Mouse (Mus musculus) heart, embryonic 11.5 days (tissue): ENCODE data around the gene Tex13c2. TPM values are rescaled to one million over a fixed set of nuclear protein-coding genes. Genes with fewer than 3 reads are reported as not detected.

Experiments
- ATAC-seq: fragments of 200-750 bp; cut with Nextera tagmentation; replicated peaks from 2 replicates; pipeline ENCODE4 v1.8.0; 2017; ENCODE audit warnings: moderate library complexity; ENCODE audit not compliant: insufficient number of reproducible peaks, low FRiP score, low TSS enrichment
- H3K27ac ChIP-seq: fragments of 300-500 bp; sonication (generic); 2 replicates; pipeline ENCODE4 v1.5.1; 2014; ENCODE audit warnings: mild to moderate bottlenecking, low read depth, low read length
- H3K27me3 ChIP-seq: fragments of 300-500 bp; sonication (generic); 2 replicates; pipeline ENCODE4 v1.6.1; 2014; ENCODE audit warnings: mild to moderate bottlenecking, low read length, mixed read lengths; ENCODE audit not compliant: control insufficient read depth, insufficient read depth
- H3K36me3 ChIP-seq: fragments of 300-500 bp; sonication (generic); 2 replicates; pipeline ENCODE4 v1.6.1; 2014; ENCODE audit warnings: mild to moderate bottlenecking, low read length, moderate library complexity, mixed read lengths; ENCODE audit not compliant: control insufficient read depth, insufficient read depth
- H3K4me1 ChIP-seq: fragments of 300-500 bp; sonication (generic); 2 replicates; pipeline ENCODE4 v1.6.1; 2014; ENCODE audit warnings: low read length; ENCODE audit not compliant: control insufficient read depth, insufficient read depth
- H3K4me2 ChIP-seq: fragments of 300-500 bp; sonication (generic); 2 replicates; pipeline ENCODE4 v1.6.1; 2014; ENCODE audit warnings: mild to moderate bottlenecking, moderate library complexity
- H3K4me3 ChIP-seq: fragments of 300-500 bp; sonication (generic); 2 replicates; pipeline ENCODE4 v1.5.1; 2014; ENCODE audit warnings: low read depth, low read length
- H3K9ac ChIP-seq: fragments of 300-500 bp; sonication (generic); 2 replicates; pipeline ENCODE4 v1.6.1; 2014; ENCODE audit warnings: mild to moderate bottlenecking, low read depth, low read length, moderate library complexity
- H3K9me3 ChIP-seq: fragments of 300-500 bp; sonication (generic); replicated peaks from 2 replicates; pipeline ENCODE4 v1.6.1; 2016; ENCODE audit warnings: low read length; ENCODE audit not compliant: control insufficient read depth
- WGBS: fragments of 180-500 bp; shearing (Covaris S2); extraction: QIAGEN DNeasy Blood & Tissue Kit; methylation state at CpG from one replicate; pipeline ENCODE4 v1.1.7; 2014; ENCODE audit not compliant: insufficient replicate concordance; 5-methylcytosine and 5-hydroxymethylcytosine counted together
- polyA plus RNA-seq: library from polyadenylated mRNA; unstranded; fragments of >200 nt; fragmentation: Nextera tagmentation; extraction: Ambion mirVana; gene quantifications from 2 replicates; pipeline ENCODE4 v1.2.1, GENCODE M21; 2014

The Tex13c2 gene
- polyA plus RNA-seq: not detected in 2 replicates

DNA sequence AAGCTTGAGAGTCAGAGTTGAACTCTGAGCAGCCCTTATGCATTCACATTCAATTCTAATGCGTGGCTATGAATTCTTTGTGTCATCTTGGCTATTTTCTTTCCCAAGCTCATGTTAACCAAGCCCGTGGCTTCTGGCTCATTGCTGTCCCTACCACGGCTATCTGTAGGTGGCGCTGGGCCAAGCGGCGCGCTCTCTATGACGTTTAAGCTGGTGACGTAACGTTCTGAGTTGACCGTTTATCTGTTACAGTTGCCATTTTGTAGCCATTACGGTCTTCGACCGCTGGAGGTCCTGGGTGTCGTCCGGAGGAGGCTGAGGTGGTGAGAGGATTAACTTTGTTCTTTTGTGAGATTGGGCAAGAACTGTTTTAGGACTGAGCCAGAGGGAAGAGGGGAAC lies at the start of gene Tex13c2:
Gene Tex13c2, plus strand, starts transcription at position 246 of the 400 bp plus-strand sequence.
- Histone ChIP-seq H3K4me2 (no peak within 1 kb of the TSS), H3K4me3 (no peak within 1 kb of the TSS), H3K27ac (no peak within 1 kb of the TSS), H3K27me3 (no peaks in the 10 kb centered on the region), H3K9me3 (no peaks in the 10 kb centered on the region), H3K4me1 (no peaks in the 10 kb centered on the region), H3K9ac (no peak within 1 kb of the TSS), H3K36me3 (no peaks in the 10 kb centered on the region)
- no peak for ATAC-seq
- WGBS: 87% methylated on average over 16 of the region's 16 CpGs

- Histone ChIP-seq H3K4me3 (no peak overlapping the region), H3K4me2 (no peak overlapping the region), H3K27me3 (no peaks in the 10 kb centered on the region), H3K9ac (no peak overlapping the region), H3K36me3 (no peaks in the 10 kb centered on the region), H3K9me3 (no peaks in the 10 kb centered on the region), H3K27ac (no peak overlapping the region), H3K4me1 (no peaks in the 10 kb centered on the region)
- ATAC-seq: no peak
- 68% methylated on average over 1 of the region's 1 CpGs for WGBS
Observed at GRCm38 (mm10) chrX:42450305-42450704, 39.2 kb upstream of the Tex13c2 start.

- no peak for ATAC-seq
- H3K9me3 ChIP-seq: no peaks in the 10 kb centered on the region
- H3K9ac ChIP-seq: no peak overlapping the region
- H3K4me3 ChIP-seq: no peak overlapping the region
- whole genome bisulfite sequencing: 96% methylated on average over 1 of the region's 1 CpGs
- H3K4me2 ChIP-seq: no peak overlapping the region
- H3K36me3 ChIP-seq: no peaks in the 10 kb centered on the region
- H3K4me1 ChIP-seq: no peaks in the 10 kb centered on the region
- H3K27me3 ChIP-seq: no peaks in the 10 kb centered on the region
- no peak overlapping the region for H3K27ac ChIP-seq
Observed at GRCm38 (mm10) chrX:42453001-42453400, 36.5 kb upstream of the Tex13c2 start.

DNA sequence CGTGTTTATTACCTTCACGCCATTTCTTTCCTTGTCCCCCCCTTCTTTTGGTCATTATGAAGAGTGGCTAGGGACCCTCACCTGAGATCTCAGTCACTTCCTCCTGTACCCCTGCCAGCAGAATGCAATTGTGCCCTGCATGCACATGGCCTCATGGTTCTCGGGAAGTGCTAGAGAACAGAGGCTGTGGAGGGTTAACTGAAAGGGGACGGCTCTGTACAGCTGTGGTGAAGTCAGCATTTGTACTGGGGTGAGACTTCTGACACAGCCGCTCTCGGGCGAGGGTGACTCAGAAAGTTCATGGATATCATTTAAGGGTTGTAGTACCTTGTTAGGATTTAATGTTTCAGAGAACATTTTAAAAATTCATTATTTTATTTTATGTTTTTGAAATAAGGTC lies 35.0 kb upstream of the Tex13c2 start:
- ATAC-seq: no peak
- Histone ChIP-seq H3K4me3 (no peak overlapping the region), H3K27me3 (no peaks in the 10 kb centered on the region), H3K27ac (no peak overlapping the region), H3K9ac (no peak overlapping the region), H3K36me3 (no peaks in the 10 kb centered on the region), H3K9me3 (no peaks in the 10 kb centered on the region), H3K4me1 (no peaks in the 10 kb centered on the region), H3K4me2 (no peak overlapping the region)
- WGBS: 72% methylated on average over 7 of the region's 7 CpGs

DNA sequence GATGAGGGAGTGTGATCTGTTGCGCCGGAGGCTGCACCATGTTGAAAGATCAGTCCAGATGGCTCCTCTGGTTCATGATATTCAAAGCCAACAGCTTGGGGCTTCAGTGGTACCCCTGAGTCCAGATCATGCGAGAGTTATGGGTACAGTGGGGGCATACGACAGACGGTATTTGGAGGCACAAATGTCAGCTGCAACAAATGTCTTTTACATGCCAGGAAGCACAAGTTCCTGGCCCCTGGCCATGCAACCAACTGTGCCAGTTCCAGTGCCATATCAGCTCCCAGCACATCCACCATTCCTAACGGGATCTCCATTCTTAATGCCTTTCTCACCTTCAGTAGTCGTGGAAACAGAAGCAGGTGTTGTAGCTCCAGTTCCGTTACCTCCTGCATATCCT lies 845 bp downstream of the Tex13c2 start:
- Histone ChIP-seq H3K9ac (no peak overlapping the region), H3K9me3 (no peaks in the 10 kb centered on the region), H3K4me1 (no peaks in the 10 kb centered on the region), H3K4me3 (no peak overlapping the region), H3K27me3 (no peaks in the 10 kb centered on the region), H3K27ac (no peak overlapping the region), H3K36me3 (no peaks in the 10 kb centered on the region), H3K4me2 (no peak overlapping the region)
- no peak for ATAC-seq
- 94% methylated on average over 8 of the region's 8 CpGs for WGBS

DNA sequence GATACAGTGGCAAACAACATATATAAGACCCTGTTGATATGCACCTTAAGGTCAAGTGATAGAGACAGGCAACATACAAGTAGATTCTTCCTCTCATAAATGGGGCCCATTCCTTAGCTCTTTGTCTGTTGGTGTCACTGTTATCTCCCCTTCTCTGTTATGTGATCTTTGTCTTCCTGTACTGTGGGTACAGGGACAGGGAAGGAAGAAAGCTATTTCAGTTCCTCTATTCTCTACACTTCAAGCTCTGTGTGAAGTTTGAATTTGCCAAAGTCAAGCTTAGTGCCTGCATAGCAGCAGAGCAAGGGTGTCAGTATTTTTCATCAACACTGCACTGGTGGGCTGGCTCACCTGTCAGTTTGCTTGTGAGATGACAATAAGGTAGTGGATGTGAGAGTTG lies 11.0 kb downstream of the Tex13c2 start:
- Histone ChIP-seq H3K4me2 (no peak overlapping the region), H3K27ac (no peak overlapping the region)
- no peak for ATAC-seq

GRCm38 (mm10) chrX:42502291-42503043 lies 13.0 kb downstream of the Tex13c2 start, which contains the start of gene Sh2d1a:
TSS of gene Sh2d1a (plus strand) at chrX:42502453.
- H3K9ac ChIP-seq: no peak within 1 kb of the TSS
- no peak for ATAC-seq
- H3K4me1 ChIP-seq: no peaks in the 10 kb centered on the region
- no peaks in the 10 kb centered on the region for H3K27me3 ChIP-seq
- H3K4me3 ChIP-seq: no peak within 1 kb of the TSS
- H3K9me3 ChIP-seq: no peaks in the 10 kb centered on the region
- no peak within 1 kb of the TSS for H3K27ac ChIP-seq
- no peak within 1 kb of the TSS for H3K4me2 ChIP-seq
- H3K36me3 ChIP-seq: no peaks in the 10 kb centered on the region
- 68% methylated on average over 13 of the region's 13 CpGs for whole genome bisulfite sequencing

More for the DNA sequence above, 11.0 kb downstream of the Tex13c2 start:
- Histone ChIP-seq H3K9ac (no peak overlapping the region), H3K9me3 (no peaks in the 10 kb centered on the region), H3K4me3 (no peak overlapping the region), H3K36me3 (no peaks in the 10 kb centered on the region), H3K4me1 (no peaks in the 10 kb centered on the region), H3K27me3 (no peaks in the 10 kb centered on the region)

- H3K27ac ChIP-seq: no peak overlapping the region
- no peak for ATAC-seq
- H3K4me3 ChIP-seq: no peak overlapping the region
- no peaks in the 10 kb centered on the region for H3K9me3 ChIP-seq
- H3K27me3 ChIP-seq: no peaks in the 10 kb centered on the region
- H3K36me3 ChIP-seq: no peaks in the 10 kb centered on the region
- no peaks in the 10 kb centered on the region for H3K4me1 ChIP-seq
- H3K4me2 ChIP-seq: no peak overlapping the region
- WGBS: 60% methylated on average over 2 of the region's 2 CpGs
- H3K9ac ChIP-seq: no peak overlapping the region
Observed at GRCm38 (mm10) chrX:42511105-42511504, 21.6 kb downstream of the Tex13c2 start.

DNA sequence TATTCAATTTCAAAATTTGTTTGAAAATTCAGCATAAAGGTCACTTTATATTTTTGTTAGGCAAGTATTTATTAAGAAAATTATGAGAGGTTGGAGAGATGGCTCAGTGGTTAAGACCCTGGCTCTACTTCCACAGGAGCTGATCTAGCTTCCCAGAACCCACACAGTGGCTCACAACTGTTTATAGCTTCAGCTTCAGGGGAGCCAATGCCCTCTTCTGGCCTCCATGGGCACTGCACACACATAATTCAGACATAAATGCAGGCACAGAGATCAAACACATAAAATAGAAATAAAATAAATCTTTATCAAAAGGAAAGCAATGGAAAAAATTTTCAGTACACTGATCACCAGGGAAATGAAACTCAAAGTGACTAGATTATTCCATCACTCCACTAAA lies 23.1 kb downstream of the Tex13c2 start:
- Histone ChIP-seq H3K4me1 (no peaks in the 10 kb centered on the region), H3K4me2 (no peak overlapping the region), H3K36me3 (no peaks in the 10 kb centered on the region), H3K27me3 (no peaks in the 10 kb centered on the region), H3K9ac (no peak overlapping the region), H3K4me3 (no peak overlapping the region), H3K27ac (no peak overlapping the region), H3K9me3 (no peaks in the 10 kb centered on the region)
- ATAC-seq: no peak
